Mouse (Mus musculus): ENCODE results near the gene Tmem177.

GRCm38 (mm10) chr1:119884272-119884671 lies 28.7 kb downstream of the Tmem177 start:
- no peak for TF ChIP-seq CTCF (IDR thresholded peaks at IDR 0.05; ENCODE audit: low read depth, low read length)
- TF ChIP-seq GATA1 (IDR thresholded peaks at IDR 0.05; ENCODE audit: borderline replicate concordance, low read length): no peak
- no peak for TF ChIP-seq GATA2 (IDR thresholded peaks at IDR 0.05; ENCODE audit: borderline replicate concordance, low read depth, low read length)

All from G1E (cell line).